Mouse (Mus musculus): Measurements from ENCODE around the gene Rnf187. TPM values are rescaled to one million over a fixed set of nuclear protein-coding genes. Genes with fewer than 3 reads are reported as not detected.
"Not testable (repeated sequence)": the region's sequence is repeated elsewhere in the genome, so short reads cannot be mapped to it uniquely, and the experiment has no call there.

Gene Rnf187
- polyA plus RNA-seq, 1 experiment from 2014 or later: 274 TPM

- H3K4me1 ChIP-seq: peaks cover 48% of the 10 kb centered on the region
- H3K9me3 ChIP-seq (replicated peaks): peaks cover 9% of the 10 kb centered on the region
- H3K27me3 ChIP-seq (ENCODE audit: low read depth, poor library complexity, severe bottlenecking): peaks cover 58% of the 10 kb centered on the region
- peak overlapping the region; percentile 21; the same call in 1 of the 2 replicates for H3K4me3 ChIP-seq
- no peak overlapping the region for H3K27ac ChIP-seq (replicated peaks)
- no peak for DNase-seq (ENCODE audit: low spot score)
- WGBS: 63% methylated on average over 50 of the region's 50 CpGs
- H3K36me3 ChIP-seq: peaks cover 11% of the 10 kb centered on the region
Measured at GRCm38 (mm10) chr11:58961364-58962177, 22.9 kb upstream of the Rnf187 start.

- 6% methylated on average over 40 of the region's 40 CpGs for WGBS
- Histone ChIP-seq H3K27ac (replicated peaks) (peak overlapping the region; percentile 72), H3K4me1 (peaks cover 51% of the 10 kb centered on the region), H3K4me3 (peak overlapping the region; percentile 62), H3K36me3 (peaks cover 12% of the 10 kb centered on the region), H3K9me3 (replicated peaks) (peaks cover 9% of the 10 kb centered on the region), H3K27me3 (ENCODE audit: low read depth, poor library complexity, severe bottlenecking) (peaks cover 60% of the 10 kb centered on the region)
- peak; percentile 87 for DNase-seq (ENCODE audit: low spot score)
Measured at GRCm38 (mm10) chr11:58959921-58960465, 21.3 kb upstream of the Rnf187 start.

GRCm38 (mm10) chr11:58959186-58959825 is 20.6 kb upstream of the Rnf187 start:
- Histone ChIP-seq H3K4me1 (peaks cover 44% of the 10 kb centered on the region), H3K27me3 (ENCODE audit: low read depth, poor library complexity, severe bottlenecking) (peaks cover 60% of the 10 kb centered on the region), H3K27ac (replicated peaks) (0 out of 2 replicates have a peak overlapping the region, but pooled peaks have one; percentile 72), H3K36me3 (peaks cover 12% of the 10 kb centered on the region), H3K4me3 (peak overlapping the region; percentile 62), H3K9me3 (replicated peaks) (peaks cover 9% of the 10 kb centered on the region)
- DNase-seq (ENCODE audit: low spot score): no peak
- 41% methylated on average over 15 of the region's 15 CpGs for WGBS

GRCm38 (mm10) chr11:58958536-58958935 is 19.8 kb upstream of the Rnf187 start:
- 88% methylated on average over 6 of the region's 6 CpGs for WGBS
- Histone ChIP-seq H3K36me3 (peaks cover 12% of the 10 kb centered on the region), H3K4me1 (peaks cover 41% of the 10 kb centered on the region), H3K27ac (replicated peaks) (no peak overlapping the region), H3K9me3 (replicated peaks) (peaks cover 9% of the 10 kb centered on the region), H3K4me3 (0 out of 2 replicates have a peak overlapping the region, but pooled peaks have one; percentile 3), H3K27me3 (ENCODE audit: low read depth, poor library complexity, severe bottlenecking) (peaks cover 57% of the 10 kb centered on the region)
- DNase-seq (ENCODE audit: low spot score): no peak

- peaks cover 46% of the 10 kb centered on the region for H3K27me3 ChIP-seq (ENCODE audit: low read depth, poor library complexity, severe bottlenecking)
- peaks cover 12% of the 10 kb centered on the region for H3K36me3 ChIP-seq
- H3K9me3 ChIP-seq (replicated peaks): peaks cover 9% of the 10 kb centered on the region
- 88% methylated on average over 5 of the region's 5 CpGs for WGBS
- peaks cover 48% of the 10 kb centered on the region for H3K4me1 ChIP-seq
- H3K4me3 ChIP-seq: peak overlapping the region; percentile 73
- no peak overlapping the region for H3K27ac ChIP-seq (replicated peaks)
- no peak for DNase-seq (ENCODE audit: low spot score)
Measured at GRCm38 (mm10) chr11:58957226-58957914, 18.7 kb upstream of the Rnf187 start.

GRCm38 (mm10) chr11:58955868-58956257 is 17.1 kb upstream of the Rnf187 start:
- 42% methylated on average over 8 of the region's 8 CpGs for WGBS
- Histone ChIP-seq H3K4me1 (peaks cover 53% of the 10 kb centered on the region), H3K27ac (replicated peaks) (peak overlapping the region; percentile 93), H3K36me3 (peaks cover 12% of the 10 kb centered on the region), H3K4me3 (peak overlapping the region; percentile 73), H3K9me3 (replicated peaks) (no peaks in the 10 kb centered on the region), H3K27me3 (ENCODE audit: low read depth, poor library complexity, severe bottlenecking) (peaks cover 40% of the 10 kb centered on the region)
- no peak for DNase-seq (ENCODE audit: low spot score)

GRCm38 (mm10) chr11:58955143-58955867 is 16.6 kb upstream of the Rnf187 start:
- Histone ChIP-seq H3K4me1 (peaks cover 57% of the 10 kb centered on the region), H3K4me3 (peak overlapping the region; percentile 73), H3K9me3 (replicated peaks) (no peaks in the 10 kb centered on the region), H3K27ac (replicated peaks) (peak overlapping the region; percentile 93), H3K36me3 (peaks cover 12% of the 10 kb centered on the region), H3K27me3 (ENCODE audit: low read depth, poor library complexity, severe bottlenecking) (peaks cover 46% of the 10 kb centered on the region)
- under 1% methylated on average over 20 of the region's 20 CpGs for WGBS
- DNase-seq (ENCODE audit: low spot score): peak; percentile 36

GRCm38 (mm10) chr11:58954420-58955142 is 15.9 kb upstream of the Rnf187 start, which contains the start of the genes Hist3h2a and Trim17:
Gene Hist3h2a (plus strand): TSS chr11:58954685.
Gene Trim17 (plus strand): TSS chr11:58954685.
- peaks cover 12% of the 10 kb centered on the region for H3K36me3 ChIP-seq
- peak within 1 kb of the TSS; percentile 93 for H3K27ac ChIP-seq (replicated peaks)
- H3K27me3 ChIP-seq (ENCODE audit: low read depth, poor library complexity, severe bottlenecking): peaks cover 46% of the 10 kb centered on the region
- peaks cover 58% of the 10 kb centered on the region for H3K4me1 ChIP-seq
- peak; percentile 82 for DNase-seq (ENCODE audit: low spot score)
- H3K4me3 ChIP-seq: peak within 1 kb of the TSS; percentile 73
- H3K9me3 ChIP-seq (replicated peaks): no peaks in the 10 kb centered on the region
- under 1% methylated on average over 49 of the region's 49 CpGs for WGBS

- whole genome bisulfite sequencing: 0% methylated on average over 17 of the region's 17 CpGs
- Histone ChIP-seq H3K4me3 (peak overlapping the region; percentile 73), H3K27ac (replicated peaks) (peak overlapping the region; percentile 93), H3K36me3 (peaks cover 12% of the 10 kb centered on the region), H3K27me3 (ENCODE audit: low read depth, poor library complexity, severe bottlenecking) (peaks cover 42% of the 10 kb centered on the region), H3K4me1 (peaks cover 54% of the 10 kb centered on the region)
- H3K9me3 ChIP-seq (replicated peaks); DNase-seq (ENCODE audit: low spot score): not testable (repeated sequence)
Measured at GRCm38 (mm10) chr11:58954170-58954419, 15.4 kb upstream of the Rnf187 start.

GRCm38 (mm10) chr11:58953351-58954169 is 14.8 kb upstream of the Rnf187 start:
- DNase-seq (ENCODE audit: low spot score): peak; percentile 67
- WGBS: under 1% methylated on average over 33 of the region's 33 CpGs
- Histone ChIP-seq H3K9me3 (replicated peaks) (no peaks in the 10 kb centered on the region), H3K27me3 (ENCODE audit: low read depth, poor library complexity, severe bottlenecking) (peaks cover 37% of the 10 kb centered on the region), H3K4me3 (peak overlapping the region; percentile 73), H3K36me3 (peaks cover 12% of the 10 kb centered on the region), H3K27ac (replicated peaks) (peak overlapping the region; percentile 93), H3K4me1 (peaks cover 54% of the 10 kb centered on the region)

- Histone ChIP-seq H3K36me3 (no peaks in the 10 kb centered on the region), H3K9me3 (replicated peaks) (no peaks in the 10 kb centered on the region), H3K4me3 (no peak overlapping the region), H3K27ac (replicated peaks) (no peak overlapping the region), H3K27me3 (ENCODE audit: low read depth, poor library complexity, severe bottlenecking) (peaks cover 22% of the 10 kb centered on the region), H3K4me1 (peaks cover 47% of the 10 kb centered on the region)
- no peak for DNase-seq (ENCODE audit: low spot score)
- WGBS: 84% methylated on average over 5 of the region's 5 CpGs
Measured at GRCm38 (mm10) chr11:58951210-58951609, 12.5 kb upstream of the Rnf187 start.
